Mouse (Mus musculus) layer of hippocampus, adult 9-10 months (tissue): Measurements from ENCODE around the gene Tsc22d2.

Experiments
- DNase-seq: peaks from one replicate; pipeline ENCODE4 v3.0.0; 2022; ENCODE audit warnings: low spot score

Tsc22d2 gene

GRCm38 (mm10) chr3:58515947-58516601 lies 101.6 kb downstream of the Tsc22d2 start:
- no peak for DNase-seq
